Mouse (Mus musculus): Measurements from ENCODE around the gene Hist2h2be. TPM values are rescaled to one million over a fixed set of nuclear protein-coding genes. Genes with fewer than 3 reads are reported as not detected.

Gene Hist2h2be
- polyA plus RNA-seq, 2 experiments: 6.4 to 8.9 TPM

DNA sequence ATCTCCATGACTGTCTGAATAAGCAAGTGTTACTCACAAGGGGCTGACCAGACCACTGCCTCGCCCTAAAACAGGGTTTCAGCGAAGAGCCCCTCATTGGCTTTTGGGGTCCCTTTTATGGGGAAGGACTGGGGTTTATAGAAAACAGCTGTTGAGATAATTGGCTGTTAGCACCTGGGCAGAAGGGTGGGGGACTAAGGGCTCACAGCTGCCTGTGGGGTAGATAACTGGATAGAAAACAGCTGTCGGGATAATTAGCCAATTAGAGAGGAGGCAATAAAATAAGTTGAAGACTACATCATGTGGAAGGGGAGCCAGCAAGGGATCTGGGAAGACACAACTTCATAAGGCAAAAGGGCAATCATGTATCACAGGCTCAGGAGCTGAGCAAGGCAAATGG is 30.0 kb downstream of the Hist2h2be start:
- Histone ChIP-seq H3K4me3 (ENCODE audit: insufficient read depth in 1 of 2, low read depth in 2 of 2, low read length in 2 of 2) (no peak overlapping the region), H3K9ac (replicated peaks) (peak overlapping the region; percentile 25; the same call in 1 of the 2 replicates), H3K27me3 (ENCODE audit: control insufficient read depth, insufficient read depth, low read length) (no peaks in the 10 kb centered on the region), H3K27ac (peak overlapping the region; percentile 52), H3K9me3 (ENCODE audit: control insufficient read depth, low read length) (no peaks in the 10 kb centered on the region), H3K4me2 (ENCODE audit: low read depth) (peak overlapping the region; percentile 0), H3K36me3 (replicated peaks; ENCODE audit: control insufficient read depth, insufficient read depth, low read depth) (no peaks in the 10 kb centered on the region), H3K4me1 (replicated peaks; ENCODE audit: control insufficient read depth in 2 of 2, insufficient read depth in 2 of 2, low read length in 1 of 2) (peaks cover 33 to 45% of the 10 kb centered on the region in 2 experiments)
- TF ChIP-seq EP300 (IDR thresholded peaks at IDR 0.05; ENCODE audit: low read depth) (peak; percentile 58), CTCF (IDR thresholded peaks at IDR 0.05; ENCODE audit: low read depth) (no peak)
- ATAC-seq (ENCODE audit: insufficient read depth): no peak
- DNase-seq (ENCODE audit: low read depth in 3 of 3, low spot score in 3 of 3): no peak
- WGBS (ENCODE audit: insufficient replicate concordance): 53% methylated on average over 3 of the region's 3 CpGs

DNA sequence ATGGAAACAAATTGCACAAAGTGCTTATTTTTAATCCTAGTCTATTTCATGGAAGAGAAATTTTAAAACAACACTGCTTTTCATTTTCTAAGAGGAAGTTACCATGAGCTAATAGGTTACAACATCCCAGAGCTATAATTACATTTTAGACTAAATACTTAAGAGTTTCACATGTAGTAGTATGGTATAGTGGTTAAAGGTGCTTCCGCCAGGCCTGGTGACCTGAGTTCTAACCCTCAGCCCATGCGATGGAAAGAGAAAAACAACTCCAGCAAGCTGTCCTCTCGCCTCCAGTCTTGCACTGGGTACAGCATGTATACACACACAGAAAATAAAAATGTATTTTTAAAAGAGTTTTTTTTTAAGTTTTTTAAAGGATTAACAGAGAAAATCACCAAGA is 30.9 kb downstream of the Hist2h2be start:
- DNase-seq (ENCODE audit: low read depth in 3 of 3, low spot score in 3 of 3): no peak
- no peak overlapping the region for H3K27ac ChIP-seq
- no peak for ATAC-seq (ENCODE audit: insufficient read depth)
- no peak overlapping the region for H3K9ac ChIP-seq (replicated peaks)
- WGBS (ENCODE audit: insufficient replicate concordance): 71% methylated on average over 3 of the region's 3 CpGs
- no peak overlapping the region for H3K4me2 ChIP-seq (ENCODE audit: low read depth)
- H3K9me3 ChIP-seq (ENCODE audit: control insufficient read depth, low read length): no peaks in the 10 kb centered on the region
- peaks cover 39 to 51% of the 10 kb centered on the region in 2 experiments for H3K4me1 ChIP-seq (replicated peaks; ENCODE audit: control insufficient read depth in 2 of 2, insufficient read depth in 2 of 2, low read length in 1 of 2)
- no peak overlapping the region for H3K4me3 ChIP-seq (ENCODE audit: insufficient read depth in 1 of 2, low read depth in 2 of 2, low read length in 2 of 2)
- no peaks in the 10 kb centered on the region for H3K36me3 ChIP-seq (replicated peaks; ENCODE audit: control insufficient read depth, insufficient read depth, low read depth)
- H3K27me3 ChIP-seq (ENCODE audit: control insufficient read depth, insufficient read depth, low read length): no peaks in the 10 kb centered on the region
- TF ChIP-seq EP300 (IDR thresholded peaks at IDR 0.05; ENCODE audit: low read depth) (no peak), CTCF (IDR thresholded peaks at IDR 0.05; ENCODE audit: low read depth) (no peak)

DNA sequence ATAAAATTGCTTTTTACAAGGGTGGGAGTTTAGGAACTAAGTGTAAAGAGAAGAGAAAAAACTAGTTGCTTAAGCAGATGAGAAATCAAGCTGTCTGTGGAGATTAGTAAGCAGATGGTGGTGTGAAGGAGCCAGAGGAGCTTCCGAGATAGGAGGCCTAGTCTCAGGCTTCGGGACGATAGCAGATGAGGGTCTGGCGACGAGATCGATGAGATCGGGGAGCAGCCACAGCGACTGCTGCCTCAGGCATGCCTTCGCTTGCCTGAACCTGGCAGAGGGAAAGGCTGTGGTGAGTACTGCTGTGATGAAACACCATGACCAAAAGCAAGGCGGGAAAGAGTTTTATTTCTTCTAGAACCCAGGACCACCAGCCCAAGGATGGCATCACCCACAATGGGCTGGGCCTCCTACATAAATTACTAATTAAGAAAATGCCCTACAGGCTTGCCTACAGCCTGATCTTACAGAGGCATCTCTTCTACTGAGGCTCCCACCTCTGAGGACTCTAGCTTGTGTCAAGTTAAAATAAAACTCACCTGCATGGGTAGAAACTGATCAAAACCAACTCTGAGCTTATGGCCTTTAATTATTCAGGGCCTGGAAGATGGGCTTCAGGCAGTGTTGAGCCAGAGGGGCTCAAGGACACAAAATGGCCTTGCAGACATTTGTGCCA is 33.9 kb downstream of the Hist2h2be start:
- Histone ChIP-seq H3K4me3 (ENCODE audit: insufficient read depth in 1 of 2, low read depth in 2 of 2, low read length in 2 of 2) (no peak overlapping the region), H3K4me2 (ENCODE audit: low read depth) (peak overlapping the region; percentile 50)
- peak; percentile 75 to 77 (median 76) for DNase-seq (ENCODE audit: low read depth in 3 of 3, low spot score in 3 of 3)

DNA sequence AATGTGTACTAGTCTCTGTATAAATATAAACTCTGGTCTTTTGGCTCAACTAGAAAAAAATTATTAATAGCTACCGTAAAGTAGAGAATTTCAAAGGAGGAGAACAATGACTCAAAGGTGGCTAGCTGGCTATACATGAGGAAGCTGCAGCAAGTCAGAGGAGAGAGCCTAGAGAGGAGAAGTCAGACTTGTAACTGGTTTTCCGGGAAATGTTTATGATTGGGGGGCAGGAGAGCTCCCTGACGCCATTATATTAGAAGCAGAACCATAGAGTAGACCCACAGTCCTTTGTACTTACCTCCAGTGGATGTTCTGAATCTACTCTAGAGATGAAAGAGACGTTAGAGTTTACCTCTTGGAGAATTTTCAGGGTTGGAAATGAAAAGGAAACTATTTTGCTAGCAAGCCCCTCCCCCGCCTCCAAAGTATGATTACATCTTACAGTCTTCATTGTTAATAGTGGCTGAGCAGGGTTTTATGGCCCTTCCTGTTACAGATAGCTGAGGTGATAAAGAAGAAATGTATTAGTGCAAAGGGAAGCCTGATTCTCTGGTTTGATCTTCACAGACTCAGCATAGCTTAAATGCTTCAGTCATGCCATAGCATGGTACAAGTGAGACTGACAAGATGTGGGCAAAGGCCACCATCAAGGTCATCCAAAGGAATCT is 35.1 kb downstream of the Hist2h2be start:
- no peaks in the 10 kb centered on the region for H3K27me3 ChIP-seq (ENCODE audit: control insufficient read depth, insufficient read depth, low read length)
- WGBS (ENCODE audit: insufficient replicate concordance): 53% methylated on average over 5 of the region's 5 CpGs
- peak overlapping the region; percentile 11 for H3K27ac ChIP-seq
- H3K9me3 ChIP-seq (ENCODE audit: control insufficient read depth, low read length): no peaks in the 10 kb centered on the region
- DNase-seq (ENCODE audit: low read depth in 3 of 3, low spot score in 3 of 3) (no peak), ATAC-seq (ENCODE audit: insufficient read depth) (no peak)
- H3K4me2 ChIP-seq (ENCODE audit: low read depth): no peak overlapping the region
- H3K4me3 ChIP-seq (ENCODE audit: insufficient read depth in 1 of 2, low read depth in 2 of 2, low read length in 2 of 2): no peak overlapping the region
- no peak overlapping the region for H3K9ac ChIP-seq (replicated peaks)
- H3K4me1 ChIP-seq (replicated peaks; ENCODE audit: control insufficient read depth in 2 of 2, insufficient read depth in 2 of 2, low read length in 1 of 2): peaks cover 28 to 34% of the 10 kb centered on the region in 2 experiments
- H3K36me3 ChIP-seq (replicated peaks; ENCODE audit: control insufficient read depth, insufficient read depth, low read depth): no peaks in the 10 kb centered on the region
- TF ChIP-seq CTCF (IDR thresholded peaks at IDR 0.05; ENCODE audit: low read depth): no peak

More for the DNA sequence above, 33.9 kb downstream of the Hist2h2be start:
- peak; percentile 88 for ATAC-seq (ENCODE audit: insufficient read depth)
- Histone ChIP-seq H3K4me1 (replicated peaks; ENCODE audit: control insufficient read depth in 2 of 2, insufficient read depth in 2 of 2, low read length in 1 of 2) (peaks cover 33 to 42% of the 10 kb centered on the region in 2 experiments), H3K36me3 (replicated peaks; ENCODE audit: control insufficient read depth, insufficient read depth, low read depth) (no peaks in the 10 kb centered on the region), H3K27me3 (ENCODE audit: control insufficient read depth, insufficient read depth, low read length) (no peaks in the 10 kb centered on the region), H3K9ac (replicated peaks) (peak overlapping the region; percentile 41), H3K9me3 (ENCODE audit: control insufficient read depth, low read length) (no peaks in the 10 kb centered on the region), H3K27ac (peak overlapping the region; percentile 77)
- no peak for TF ChIP-seq CTCF (IDR thresholded peaks at IDR 0.05; ENCODE audit: low read depth)
- TF ChIP-seq EP300 (IDR thresholded peaks at IDR 0.05; ENCODE audit: low read depth): peak; percentile 87
- 19% methylated on average over 10 of the region's 10 CpGs for WGBS (ENCODE audit: insufficient replicate concordance)

DNA sequence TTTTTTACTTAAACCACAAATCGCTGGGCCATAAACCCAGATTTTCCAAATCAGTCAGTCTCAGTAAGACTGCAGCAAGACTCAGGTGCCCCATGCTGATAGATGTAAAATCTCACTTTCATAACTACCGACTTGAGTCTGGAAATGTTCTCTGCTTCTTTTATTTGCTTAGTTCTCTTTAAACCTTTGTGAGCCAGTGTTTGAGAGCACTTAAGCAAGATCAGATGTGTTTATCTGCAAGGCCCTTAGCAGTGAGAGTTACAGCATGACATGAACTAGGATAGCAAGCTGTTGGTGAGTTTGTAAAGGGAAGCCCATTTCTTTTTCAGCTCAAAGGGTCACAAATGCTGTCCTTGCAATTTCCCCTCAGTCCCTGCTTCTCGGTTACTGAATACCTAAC is 36.3 kb downstream of the Hist2h2be start:
- TF ChIP-seq CTCF (IDR thresholded peaks at IDR 0.05; ENCODE audit: low read depth): no peak
- TF ChIP-seq EP300 (IDR thresholded peaks at IDR 0.05; ENCODE audit: low read depth): no peak
- DNase-seq (ENCODE audit: low read depth in 3 of 3, low spot score in 3 of 3): no peak
- peaks cover 34 to 37% of the 10 kb centered on the region in 2 experiments for H3K4me1 ChIP-seq (replicated peaks; ENCODE audit: control insufficient read depth in 2 of 2, insufficient read depth in 2 of 2, low read length in 1 of 2)

More for the DNA sequence above, 36.3 kb downstream of the Hist2h2be start:
- Histone ChIP-seq H3K27ac (no peak overlapping the region), H3K36me3 (replicated peaks; ENCODE audit: control insufficient read depth, insufficient read depth, low read depth) (no peaks in the 10 kb centered on the region), H3K4me3 (ENCODE audit: insufficient read depth in 1 of 2, low read depth in 2 of 2, low read length in 2 of 2) (no peak overlapping the region), H3K27me3 (ENCODE audit: control insufficient read depth, insufficient read depth, low read length) (no peaks in the 10 kb centered on the region), H3K9me3 (ENCODE audit: control insufficient read depth, low read length) (no peaks in the 10 kb centered on the region), H3K9ac (replicated peaks) (no peak overlapping the region), H3K4me2 (ENCODE audit: low read depth) (no peak overlapping the region)
- no peak for ATAC-seq (ENCODE audit: insufficient read depth)
- WGBS (ENCODE audit: insufficient replicate concordance): 66% methylated on average over 3 of the region's 3 CpGs
